Mouse (Mus musculus) testis, adult 2 months (tissue): ENCODE measurements around the gene P2rx2. TPM values are rescaled to one million over a fixed set of nuclear protein-coding genes. Genes with fewer than 3 reads are reported as not detected.
A peak's percentile ranks its signal among the peaks of the same experiment; 100 is the strongest.

Experiments
- H3K27ac ChIP-seq: fragments of 200-500 bp; 2 replicates; pipeline ENCODE4 v1.5.1; 2012; ENCODE audit warnings: low read depth, low read length; ENCODE audit not compliant: control insufficient read depth, insufficient read depth
- H3K27me3 ChIP-seq: fragments of 200-500 bp; 2 replicates; pipeline ENCODE4 v1.6.1; 2012; ENCODE audit warnings: mild to moderate bottlenecking, low read length, moderate library complexity; ENCODE audit not compliant: control insufficient read depth, insufficient read depth
- H3K36me3 ChIP-seq: fragments of 200-500 bp; 2 replicates; pipeline ENCODE4 v1.6.1; 2012; ENCODE audit warnings: mild to moderate bottlenecking, low read length; ENCODE audit not compliant: control insufficient read depth, insufficient read depth
- H3K4me1 ChIP-seq: fragments of 200-500 bp; 2 replicates; pipeline ENCODE4 v1.6.1; 2012; ENCODE audit warnings: low read length; ENCODE audit not compliant: control insufficient read depth, insufficient read depth
- H3K4me3 ChIP-seq: fragments of 200-500 bp; 2 replicates; pipeline ENCODE4 v1.5.1; 2012; ENCODE audit warnings: low read depth, mild to moderate bottlenecking, low read length, moderate library complexity, mixed read lengths; ENCODE audit not compliant: control insufficient read depth
- CTCF ChIP-seq: fragments of 200-500 bp; IDR thresholded peaks from 2 replicates; pipeline ENCODE4 v1.5.1; 2012; ENCODE audit warnings: low read depth, mild to moderate bottlenecking, inconsistent platforms, low read length, moderate library complexity; ENCODE audit not compliant: control insufficient read depth, insufficient read depth, insufficient replicate concordance
- POLR2A ChIP-seq: fragments of 200-500 bp; IDR thresholded peaks from 2 replicates; pipeline ENCODE4 v1.6.1; 2012; ENCODE audit warnings: low read depth, mild to moderate bottlenecking, inconsistent platforms, low read length, moderate library complexity; ENCODE audit not compliant: control insufficient read depth
- polyA plus RNA-seq: library from polyadenylated mRNA; depleted of rRNA; stranded (reverse); fragments of >200 nt; gene quantifications from 2 replicates; pipeline ENCODE4 v1.2.3, GENCODE M21; 2012

Gene P2rx2
- polyA plus RNA-seq, 1 experiment: 93.7 TPM

- no peak overlapping the region for H3K27ac ChIP-seq
- H3K4me3 ChIP-seq: no peak overlapping the region
- TF ChIP-seq POLR2A (no peak), CTCF (no peak)
- H3K27me3 ChIP-seq: no peaks in the 10 kb centered on the region
- H3K36me3 ChIP-seq: no peaks in the 10 kb centered on the region
- H3K4me1 ChIP-seq: peaks cover 12% of the 10 kb centered on the region
These were observed 18.5 kb upstream of the P2rx2 start for GRCm38 (mm10) chr5:110361465-110361864.

GRCm38 (mm10) chr5:110357531-110358179 lies 14.6 kb upstream of the P2rx2 start:
- no peak overlapping the region for H3K4me3 ChIP-seq
- H3K36me3 ChIP-seq: no peaks in the 10 kb centered on the region
- no peaks in the 10 kb centered on the region for H3K27me3 ChIP-seq
- H3K27ac ChIP-seq: no peak overlapping the region
- TF ChIP-seq POLR2A (no peak), CTCF (peak; percentile 67; the same call in 1 of the 2 replicates)
- H3K4me1 ChIP-seq: peaks cover 3% of the 10 kb centered on the region

GRCm38 (mm10) chr5:110354716-110355115 lies 11.7 kb upstream of the P2rx2 start:
- no peaks in the 10 kb centered on the region for H3K27me3 ChIP-seq
- TF ChIP-seq POLR2A (no peak), CTCF (peak; percentile 37; the same call in 1 of the 2 replicates)
- H3K4me1 ChIP-seq: peaks cover 3% of the 10 kb centered on the region
- H3K36me3 ChIP-seq: no peaks in the 10 kb centered on the region
- no peak overlapping the region for H3K27ac ChIP-seq
- no peak overlapping the region for H3K4me3 ChIP-seq

- no peak overlapping the region for H3K4me3 ChIP-seq
- peaks cover 6% of the 10 kb centered on the region; the same call in 1 of the 2 replicates for H3K4me1 ChIP-seq
- no peaks in the 10 kb centered on the region for H3K27me3 ChIP-seq
- H3K27ac ChIP-seq: no peak overlapping the region; the same call in 1 of the 2 replicates
- TF ChIP-seq POLR2A (no peak), CTCF (no peak)
- no peaks in the 10 kb centered on the region for H3K36me3 ChIP-seq
These were observed 4.0 kb upstream of the P2rx2 start for GRCm38 (mm10) chr5:110347006-110347405.

GRCm38 (mm10) chr5:110345553-110345952 lies 2.5 kb upstream of the P2rx2 start:
- no peak overlapping the region for H3K27ac ChIP-seq
- TF ChIP-seq CTCF (no peak), POLR2A (no peak)

GRCm38 (mm10) chr5:110344524-110344923 lies 1.5 kb upstream of the P2rx2 start, which contains the start of gene Lrcol1:
Gene Lrcol1 (plus strand): TSS chr5:110344730.
- no peak for TF ChIP-seq POLR2A
- no peak for TF ChIP-seq CTCF
- Histone ChIP-seq H3K27me3 (no peaks in the 10 kb centered on the region), H3K27ac (no peak within 1 kb of the TSS), H3K4me1 (peaks cover 6% of the 10 kb centered on the region; the same call in 1 of the 2 replicates), H3K36me3 (no peaks in the 10 kb centered on the region), H3K4me3 (no peak within 1 kb of the TSS; the same call in 1 of the 2 replicates)

More at GRCm38 (mm10) chr5:110345553-110345952, 2.5 kb upstream of the P2rx2 start:
- H3K4me3 ChIP-seq: no peak overlapping the region
- no peaks in the 10 kb centered on the region for H3K36me3 ChIP-seq
- no peaks in the 10 kb centered on the region for H3K27me3 ChIP-seq
- H3K4me1 ChIP-seq: peaks cover 6% of the 10 kb centered on the region; the same call in 1 of the 2 replicates

- TF ChIP-seq CTCF (no peak), POLR2A (no peak)
- no peak overlapping the region for H3K27ac ChIP-seq
- no peaks in the 10 kb centered on the region for H3K36me3 ChIP-seq
- no peak overlapping the region for H3K4me3 ChIP-seq
- peaks cover 6% of the 10 kb centered on the region; the same call in 1 of the 2 replicates for H3K4me1 ChIP-seq
- H3K27me3 ChIP-seq: no peaks in the 10 kb centered on the region
These were observed 4.2 kb downstream of the P2rx2 start for GRCm38 (mm10) chr5:110338792-110339191.

GRCm38 (mm10) chr5:110330508-110330907 lies 12.5 kb downstream of the P2rx2 start:
- TF ChIP-seq CTCF (no peak), POLR2A (no peak)
- Histone ChIP-seq H3K27ac (no peak overlapping the region), H3K27me3 (no peaks in the 10 kb centered on the region), H3K4me1 (no peaks in the 10 kb centered on the region), H3K36me3 (peaks cover under 1% of the 10 kb centered on the region; the same call in 1 of the 2 replicates), H3K4me3 (no peak overlapping the region)
